Mouse (Mus musculus) neural tube, embryonic 14.5 days (tissue): ENCODE measurements around the gene Dynlrb1. TPM values are rescaled to one million over a fixed set of nuclear protein-coding genes. Genes with fewer than 3 reads are reported as not detected.

ENCODE experiments used
- ATAC-seq: fragments of 200-750 bp; cut with Nextera tagmentation; 2 replicates; pipeline ENCODE4 v1.8.0; 2017; ENCODE audit warnings: low read depth, mild to moderate bottlenecking, moderate TSS enrichment, moderate library complexity
- H3K27ac ChIP-seq: fragments of 300-500 bp; sonication (generic); 2 replicates; pipeline ENCODE4 v1.5.1; 2014; ENCODE audit warnings: low read depth, mild to moderate bottlenecking, control low read depth, low read length, moderate library complexity, mixed read lengths
- H3K27me3 ChIP-seq: fragments of 300-500 bp; sonication (generic); 2 replicates; pipeline ENCODE4 v1.6.1; 2014; ENCODE audit warnings: low read length; ENCODE audit not compliant: control insufficient read depth, insufficient read depth
- H3K36me3 ChIP-seq: fragments of 300-500 bp; sonication (generic); 2 replicates; pipeline ENCODE4 v1.6.1; 2014; ENCODE audit warnings: low read length, mixed read lengths; ENCODE audit not compliant: control insufficient read depth, insufficient read depth
- H3K4me1 ChIP-seq: fragments of 300-500 bp; sonication (generic); 2 replicates; pipeline ENCODE4 v1.6.1; 2014; ENCODE audit warnings: low read length; ENCODE audit not compliant: control insufficient read depth, insufficient read depth
- H3K4me2 ChIP-seq: fragments of 300-500 bp; sonication (generic); 2 replicates; pipeline ENCODE4 v1.6.1; 2014; ENCODE audit warnings: mild to moderate bottlenecking, low read depth, low read length, control low read depth
- H3K4me3 ChIP-seq: fragments of 300-500 bp; sonication (generic); 2 replicates; pipeline ENCODE4 v1.5.1; 2014; ENCODE audit warnings: low read depth, low read length, control low read depth, mixed read lengths
- H3K9ac ChIP-seq: fragments of 300-500 bp; sonication (generic); replicated peaks from 2 replicates; pipeline ENCODE4 v1.6.1; 2014; ENCODE audit warnings: low read depth, mild to moderate bottlenecking, control low read depth, low read length, mixed read lengths
- H3K9me3 ChIP-seq: fragments of 300-500 bp; sonication (generic); 2 replicates; pipeline ENCODE4 v1.6.1; 2016; ENCODE audit warnings: low read length; ENCODE audit not compliant: control insufficient read depth
- WGBS: fragments of 180-500 bp; shearing (Covaris S2); extraction: QIAGEN DNeasy Blood & Tissue Kit; methylation state at CpG from one replicate; pipeline ENCODE4 v1.1.7; 2014; 5-methylcytosine and 5-hydroxymethylcytosine counted together
- polyA plus RNA-seq: library from polyadenylated mRNA; unstranded; fragments of >200 nt; fragmentation: Nextera tagmentation; extraction: Ambion mirVana; gene quantifications from 2 replicates; pipeline ENCODE4 v1.2.1, GENCODE M21; 2014

The Dynlrb1 gene
- polyA plus RNA-seq, 1 experiment from 2014 or later = 889 TPM

DNA sequence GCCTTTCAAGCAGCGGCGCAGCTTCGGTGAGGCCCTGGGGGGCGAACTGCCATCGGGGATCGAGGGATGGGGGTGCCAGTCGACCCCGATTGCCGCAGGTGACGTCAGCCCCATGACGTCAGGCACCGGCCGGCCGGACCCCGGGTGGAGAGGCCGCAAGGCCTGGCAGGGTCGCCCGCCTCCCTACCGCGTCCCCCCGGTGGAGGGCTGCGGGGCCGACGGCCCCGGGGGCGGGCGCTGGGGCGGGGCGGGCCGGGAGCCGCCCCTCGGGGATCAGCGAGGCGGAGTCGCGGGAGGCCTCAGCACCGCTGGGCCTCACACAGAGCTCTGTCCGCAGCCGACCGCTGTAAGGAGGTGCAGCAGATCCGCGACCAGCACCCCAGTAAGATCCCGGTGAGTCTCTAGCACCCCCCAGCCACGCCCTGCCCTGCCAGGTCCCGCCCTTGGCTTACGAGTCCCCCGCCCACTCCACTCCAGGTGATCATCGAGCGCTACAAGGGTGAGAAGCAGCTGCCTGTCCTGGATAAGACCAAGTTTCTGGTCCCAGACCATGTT lies 40.4 kb downstream of the Dynlrb1 start:
- Histone ChIP-seq H3K27ac (peak overlapping the region; percentile 93), H3K4me1 (peaks cover 7% of the 10 kb centered on the region; the same call in 1 of the 2 replicates), H3K9me3 (no peaks in the 10 kb centered on the region), H3K27me3 (no peaks in the 10 kb centered on the region), H3K36me3 (0 out of 2 replicates have a peak, but pooled peaks cover 3% of the 10 kb centered on the region), H3K4me2 (peak overlapping the region; percentile 85), H3K4me3 (peak overlapping the region; percentile 97), H3K9ac (peak overlapping the region; percentile 90)
- WGBS = 1% methylated on average over 35 of the region's 49 CpGs
- ATAC-seq = peak; percentile 77

DNA sequence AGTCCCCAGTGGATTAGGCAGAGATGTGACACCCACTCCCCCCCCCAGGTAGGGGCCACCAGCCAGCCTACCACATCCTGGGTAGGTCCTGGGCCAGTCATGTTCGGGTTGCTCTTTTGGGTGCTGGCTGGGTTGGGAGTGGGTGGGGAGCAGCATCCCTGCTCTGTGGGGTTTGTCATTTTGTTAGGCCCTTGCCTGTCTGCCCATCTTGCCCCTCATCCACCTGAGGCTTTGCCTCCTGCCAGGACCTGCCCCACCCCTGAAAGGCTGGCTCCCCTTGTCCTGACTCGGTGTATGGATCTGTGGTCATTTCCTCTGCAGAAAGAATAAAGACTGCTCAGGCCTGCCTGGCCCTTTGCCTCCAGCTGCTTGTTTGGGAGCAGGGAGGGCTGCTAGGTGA lies 41.4 kb downstream of the Dynlrb1 start:
- Histone ChIP-seq H3K9ac (peak overlapping the region; percentile 90; the same call in 1 of the 2 replicates), H3K4me3 (peak overlapping the region; percentile 97; the same call in 1 of the 2 replicates), H3K36me3 (0 out of 2 replicates have a peak, but pooled peaks cover 3% of the 10 kb centered on the region), H3K4me2 (peak overlapping the region; percentile 85), H3K9me3 (no peaks in the 10 kb centered on the region), H3K27ac (no peak overlapping the region), H3K4me1 (peaks cover 7% of the 10 kb centered on the region; the same call in 1 of the 2 replicates), H3K27me3 (no peaks in the 10 kb centered on the region)
- no peak for ATAC-seq
- WGBS = 91% methylated on average over 2 of the region's 2 CpGs

DNA sequence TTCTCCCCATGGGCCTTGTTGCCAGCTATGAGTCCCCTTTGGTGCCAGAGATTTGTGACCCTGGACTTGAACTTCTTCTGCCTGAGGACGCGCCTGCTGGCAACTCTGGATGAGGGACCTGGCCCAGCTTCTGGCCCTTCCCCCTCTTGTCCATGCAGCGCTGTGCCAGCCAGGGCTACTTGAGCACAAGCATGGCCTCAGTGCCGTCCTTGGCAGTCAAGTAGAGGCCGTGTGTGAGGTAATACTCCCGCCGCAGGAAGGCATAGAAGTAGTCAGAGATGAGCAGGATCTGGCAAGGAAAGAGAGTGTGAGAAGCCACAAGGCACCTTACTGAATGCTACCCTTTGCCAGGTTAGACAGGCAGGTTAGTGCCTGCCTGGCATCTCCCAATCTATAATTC lies 42.0 kb downstream of the Dynlrb1 start:
- no peaks in the 10 kb centered on the region for H3K27me3 ChIP-seq
- H3K9me3 ChIP-seq = no peaks in the 10 kb centered on the region
- H3K4me3 ChIP-seq = no peak overlapping the region
- no peak overlapping the region for H3K27ac ChIP-seq
- no peak overlapping the region for H3K4me2 ChIP-seq
- H3K4me1 ChIP-seq = peaks cover 7% of the 10 kb centered on the region; the same call in 1 of the 2 replicates
- no peak for ATAC-seq
- H3K9ac ChIP-seq = no peak overlapping the region
- 0 out of 2 replicates have a peak, but pooled peaks cover 3% of the 10 kb centered on the region for H3K36me3 ChIP-seq
- WGBS = 92% methylated on average over 7 of the region's 7 CpGs

DNA sequence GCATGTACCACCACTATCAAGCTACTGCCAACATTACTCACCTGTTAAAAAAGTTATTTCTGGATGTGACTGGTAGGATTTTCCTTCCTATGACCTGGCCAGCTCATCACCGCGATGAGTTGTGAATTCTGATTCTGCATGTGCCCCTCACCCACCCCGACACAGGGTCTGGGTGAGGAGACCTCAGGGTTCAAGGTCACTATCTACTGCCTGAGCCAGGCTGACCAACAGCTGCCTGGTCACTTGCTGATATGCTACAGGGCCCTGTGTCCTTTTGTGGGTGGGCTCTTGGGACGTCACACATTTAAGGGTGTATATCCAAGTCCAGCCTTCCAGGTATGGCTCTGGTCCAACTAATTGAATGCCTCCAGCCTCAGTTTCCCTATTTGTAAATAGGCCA lies 42.8 kb downstream of the Dynlrb1 start:
- ATAC-seq = no peak
- H3K9ac ChIP-seq = no peak overlapping the region
- 0 out of 2 replicates have a peak, but pooled peaks cover 3% of the 10 kb centered on the region for H3K36me3 ChIP-seq
- no peak overlapping the region for H3K4me2 ChIP-seq
- 91% methylated on average over 4 of the region's 4 CpGs for WGBS
- H3K27me3 ChIP-seq = no peaks in the 10 kb centered on the region
- no peak overlapping the region for H3K27ac ChIP-seq
- H3K4me1 ChIP-seq = peaks cover 7% of the 10 kb centered on the region; the same call in 1 of the 2 replicates
- H3K9me3 ChIP-seq = no peaks in the 10 kb centered on the region
- no peak overlapping the region for H3K4me3 ChIP-seq

DNA sequence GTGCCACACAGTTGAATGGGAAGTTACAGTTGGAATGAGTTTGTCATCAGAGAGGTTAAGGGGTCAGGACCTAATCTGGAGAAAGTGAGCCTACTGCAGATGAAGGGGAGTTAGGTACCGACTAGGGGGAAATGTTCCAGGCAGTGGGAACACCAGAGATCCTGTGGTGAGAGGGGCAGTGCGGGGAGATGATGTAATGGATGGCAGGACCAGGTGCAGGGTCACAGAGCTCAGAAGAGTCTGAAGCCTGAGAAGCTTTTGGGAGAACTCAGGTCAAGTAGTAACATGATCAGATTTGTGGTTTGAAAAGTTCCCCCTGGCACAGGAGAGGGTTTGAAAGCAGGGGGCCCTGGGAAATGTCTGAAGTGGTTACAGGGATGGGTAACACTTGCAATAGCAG lies 43.8 kb downstream of the Dynlrb1 start:
- H3K4me3 ChIP-seq = no peak overlapping the region
- 85% methylated on average over 2 of the region's 2 CpGs for WGBS
- H3K4me2 ChIP-seq = no peak overlapping the region
- H3K9ac ChIP-seq = no peak overlapping the region
- peaks cover 7% of the 10 kb centered on the region; the same call in 1 of the 2 replicates for H3K4me1 ChIP-seq
- H3K9me3 ChIP-seq = no peaks in the 10 kb centered on the region
- H3K36me3 ChIP-seq = 0 out of 2 replicates have a peak, but pooled peaks cover 3% of the 10 kb centered on the region
- no peak overlapping the region for H3K27ac ChIP-seq
- no peak for ATAC-seq
- H3K27me3 ChIP-seq = no peaks in the 10 kb centered on the region

DNA sequence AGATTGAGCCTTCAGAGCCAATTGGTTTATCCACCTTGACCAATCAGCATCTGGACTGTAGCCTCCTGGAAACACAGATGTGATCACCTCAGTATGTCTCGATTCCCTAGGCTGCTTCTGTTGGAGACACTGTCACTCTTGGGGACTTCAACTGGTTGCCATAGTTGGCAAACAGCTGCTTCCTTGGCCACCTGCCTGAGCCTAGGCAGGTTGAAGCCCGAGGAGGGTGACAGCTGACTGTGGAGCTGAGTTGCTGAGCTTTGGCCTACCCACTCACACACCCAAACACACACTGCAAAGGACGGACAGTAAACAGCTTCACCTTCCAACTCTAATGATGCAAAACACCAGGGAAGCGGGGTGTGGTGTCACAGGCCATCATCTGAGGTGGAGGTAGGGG lies 47.5 kb downstream of the Dynlrb1 start:
- no peak overlapping the region for H3K4me3 ChIP-seq
- H3K4me1 ChIP-seq = no peaks in the 10 kb centered on the region
- no peaks in the 10 kb centered on the region for H3K27me3 ChIP-seq
- H3K4me2 ChIP-seq = no peak overlapping the region
- no peaks in the 10 kb centered on the region for H3K9me3 ChIP-seq
- no peak for ATAC-seq
- no peak overlapping the region for H3K9ac ChIP-seq
- H3K27ac ChIP-seq = no peak overlapping the region
- H3K36me3 ChIP-seq = 0 out of 2 replicates have a peak, but pooled peaks cover under 1% of the 10 kb centered on the region
- WGBS = 99% methylated on average over 4 of the region's 4 CpGs

DNA sequence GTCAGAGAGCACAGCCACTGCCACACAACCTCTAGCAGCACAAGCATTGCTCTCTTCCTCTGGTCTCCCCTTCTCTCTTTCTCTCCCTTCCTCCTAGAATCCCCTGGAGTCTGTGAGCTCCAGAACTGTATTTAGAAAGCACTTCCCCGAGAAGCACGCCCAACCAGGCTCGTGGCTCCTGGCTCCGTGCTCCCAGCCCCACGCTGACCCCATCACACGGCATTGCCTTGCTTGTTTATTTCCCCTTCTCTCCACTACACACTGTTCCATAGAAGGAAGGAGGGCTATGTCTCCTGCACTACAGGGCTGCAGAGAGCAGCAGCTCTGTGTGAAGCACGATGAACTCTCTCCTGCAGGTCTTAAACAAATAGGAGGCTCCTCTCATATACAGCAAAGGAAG lies 48.3 kb downstream of the Dynlrb1 start:
- H3K27me3 ChIP-seq = no peaks in the 10 kb centered on the region
- no peak overlapping the region for H3K4me3 ChIP-seq
- no peaks in the 10 kb centered on the region for H3K4me1 ChIP-seq
- 83% methylated on average over 7 of the region's 7 CpGs for WGBS
- no peaks in the 10 kb centered on the region for H3K36me3 ChIP-seq
- no peaks in the 10 kb centered on the region for H3K9me3 ChIP-seq
- no peak overlapping the region for H3K9ac ChIP-seq
- no peak for ATAC-seq
- no peak overlapping the region for H3K27ac ChIP-seq
- no peak overlapping the region for H3K4me2 ChIP-seq

DNA sequence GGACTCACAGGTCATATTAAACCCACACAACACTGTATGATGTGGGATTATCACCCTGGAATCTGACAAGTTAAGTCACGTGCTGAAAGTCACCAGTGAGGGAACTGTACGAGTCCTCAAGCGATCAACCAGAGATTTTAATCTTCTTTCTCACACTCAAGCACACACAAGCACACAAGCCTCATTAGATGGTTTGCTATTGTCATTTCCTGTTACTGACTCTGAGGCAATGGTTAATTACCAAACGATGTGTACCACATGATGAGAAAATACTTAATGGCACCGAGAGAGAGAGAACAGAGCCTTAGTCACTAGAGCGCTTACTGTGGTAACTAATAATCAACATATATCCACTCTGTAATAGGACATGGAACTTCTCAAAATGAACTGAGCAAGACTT lies 49.4 kb downstream of the Dynlrb1 start:
- ATAC-seq = no peak
- Histone ChIP-seq H3K4me2 (no peak overlapping the region), H3K36me3 (no peaks in the 10 kb centered on the region), H3K9ac (no peak overlapping the region), H3K9me3 (no peaks in the 10 kb centered on the region), H3K4me3 (no peak overlapping the region), H3K27me3 (no peaks in the 10 kb centered on the region), H3K4me1 (no peaks in the 10 kb centered on the region), H3K27ac (no peak overlapping the region)
- WGBS = 83% methylated on average over 6 of the region's 6 CpGs

DNA sequence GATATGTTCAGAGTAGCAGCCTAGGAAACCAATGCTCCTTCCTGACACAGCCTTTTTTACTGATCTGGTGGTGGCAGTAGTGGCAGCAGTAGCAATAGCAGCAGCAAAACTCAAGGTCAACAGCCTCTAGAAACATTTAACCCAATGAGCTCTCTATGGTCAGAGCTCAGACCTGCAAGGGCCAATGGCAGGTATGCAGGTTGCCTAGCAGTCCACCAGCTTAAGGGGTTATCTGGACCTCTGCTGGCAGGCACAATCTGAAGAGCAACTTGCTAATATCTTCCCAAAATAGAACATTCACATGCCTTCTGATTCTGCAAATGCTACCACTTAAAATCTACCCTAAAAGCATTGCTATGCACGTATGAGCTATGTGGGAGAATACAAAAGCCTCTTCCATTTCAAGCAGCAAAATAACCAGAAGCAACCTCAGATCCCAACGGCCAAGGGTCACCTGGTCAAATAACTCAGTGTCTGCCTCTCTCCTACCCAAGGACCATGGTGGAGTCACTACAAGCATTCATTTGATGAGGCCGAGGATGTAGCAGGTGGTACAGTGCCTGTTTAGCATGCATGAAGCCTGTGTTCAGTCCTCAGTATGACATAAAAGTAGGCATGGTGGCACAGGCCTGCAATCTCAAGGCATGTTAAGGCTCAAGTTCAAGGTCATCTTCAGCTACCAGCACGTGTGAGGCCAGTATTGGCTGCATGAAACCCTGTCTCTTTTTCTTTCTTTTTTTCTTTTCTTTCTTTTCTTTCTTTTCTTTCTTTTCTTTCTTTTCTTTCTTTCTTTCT lies 51.3 kb downstream of the Dynlrb1 start:
- H3K36me3 ChIP-seq = peaks cover 3% of the 10 kb centered on the region; the same call in 1 of the 2 replicates
- H3K27me3 ChIP-seq = no peaks in the 10 kb centered on the region
- H3K9ac ChIP-seq = no peak overlapping the region
- H3K27ac ChIP-seq = no peak overlapping the region
- H3K4me1 ChIP-seq = no peaks in the 10 kb centered on the region
- no peaks in the 10 kb centered on the region for H3K9me3 ChIP-seq
- no peak for ATAC-seq
- no peak overlapping the region for H3K4me3 ChIP-seq
- 83% methylated on average over 4 of the region's 4 CpGs for WGBS
- no peak overlapping the region for H3K4me2 ChIP-seq
